Mouse (Mus musculus) neural tube, embryonic 14.5 days (tissue): ENCODE results near the gene Dok7. TPM values are rescaled to one million over a fixed set of nuclear protein-coding genes. Genes with fewer than 3 reads are reported as not detected.

Experiments used
- ATAC-seq: fragments of 200-750 bp; cut with Nextera tagmentation; 2 replicates; pipeline ENCODE4 v1.8.0; 2017; ENCODE audit warnings: low read depth, mild to moderate bottlenecking, moderate TSS enrichment, moderate library complexity
- H3K27ac ChIP-seq: fragments of 300-500 bp; sonication (generic); 2 replicates; pipeline ENCODE4 v1.5.1; 2014; ENCODE audit warnings: low read depth, mild to moderate bottlenecking, control low read depth, low read length, moderate library complexity, mixed read lengths
- H3K27me3 ChIP-seq: fragments of 300-500 bp; sonication (generic); 2 replicates; pipeline ENCODE4 v1.6.1; 2014; ENCODE audit warnings: low read length; ENCODE audit not compliant: control insufficient read depth, insufficient read depth
- H3K36me3 ChIP-seq: fragments of 300-500 bp; sonication (generic); 2 replicates; pipeline ENCODE4 v1.6.1; 2014; ENCODE audit warnings: low read length, mixed read lengths; ENCODE audit not compliant: control insufficient read depth, insufficient read depth
- H3K4me1 ChIP-seq: fragments of 300-500 bp; sonication (generic); 2 replicates; pipeline ENCODE4 v1.6.1; 2014; ENCODE audit warnings: low read length; ENCODE audit not compliant: control insufficient read depth, insufficient read depth
- H3K4me2 ChIP-seq: fragments of 300-500 bp; sonication (generic); 2 replicates; pipeline ENCODE4 v1.6.1; 2014; ENCODE audit warnings: mild to moderate bottlenecking, low read depth, low read length, control low read depth
- H3K4me3 ChIP-seq: fragments of 300-500 bp; sonication (generic); 2 replicates; pipeline ENCODE4 v1.5.1; 2014; ENCODE audit warnings: low read depth, low read length, control low read depth, mixed read lengths
- H3K9ac ChIP-seq: fragments of 300-500 bp; sonication (generic); replicated peaks from 2 replicates; pipeline ENCODE4 v1.6.1; 2014; ENCODE audit warnings: low read depth, mild to moderate bottlenecking, control low read depth, low read length, mixed read lengths
- H3K9me3 ChIP-seq: fragments of 300-500 bp; sonication (generic); 2 replicates; pipeline ENCODE4 v1.6.1; 2016; ENCODE audit warnings: low read length; ENCODE audit not compliant: control insufficient read depth
- WGBS: fragments of 180-500 bp; shearing (Covaris S2); extraction: QIAGEN DNeasy Blood & Tissue Kit; methylation state at CpG from one replicate; pipeline ENCODE4 v1.1.7; 2014; 5-methylcytosine and 5-hydroxymethylcytosine counted together
- polyA plus RNA-seq: library from polyadenylated mRNA; unstranded; fragments of >200 nt; fragmentation: Nextera tagmentation; extraction: Ambion mirVana; gene quantifications from 2 replicates; pipeline ENCODE4 v1.2.1, GENCODE M21; 2014

Dok7 gene
- polyA plus RNA-seq, 1 experiment from 2014 or later, result 5.7 TPM

DNA sequence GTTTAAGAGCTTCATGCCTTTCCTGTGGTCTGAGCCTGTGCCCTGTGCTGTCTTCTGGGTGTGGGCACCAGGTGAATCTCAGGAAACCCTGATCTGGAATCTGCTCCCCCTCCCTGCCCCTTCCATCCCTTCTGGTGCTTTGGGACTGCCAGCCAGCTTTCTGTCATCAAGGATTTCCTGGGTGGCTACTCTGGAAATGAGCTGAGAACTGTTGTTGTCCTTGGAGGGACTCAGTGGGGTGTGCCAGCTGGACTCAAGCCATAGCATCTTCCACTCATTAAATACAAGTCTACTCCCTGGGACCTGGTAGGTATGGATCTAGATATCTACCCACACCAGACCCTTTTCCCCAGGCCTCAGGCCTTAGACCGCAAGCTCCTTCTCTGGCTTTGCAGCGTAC lies 61.9 kb downstream of the Dok7 start:
- Histone ChIP-seq H3K9ac (no peak overlapping the region), H3K4me3 (no peak overlapping the region), H3K9me3 (no peaks in the 10 kb centered on the region), H3K27me3 (no peaks in the 10 kb centered on the region), H3K27ac (no peak overlapping the region), H3K36me3 (no peaks in the 10 kb centered on the region), H3K4me2 (no peak overlapping the region), H3K4me1 (no peaks in the 10 kb centered on the region)
- 92% methylated on average over 2 of the region's 2 CpGs for WGBS
- no peak for ATAC-seq

DNA sequence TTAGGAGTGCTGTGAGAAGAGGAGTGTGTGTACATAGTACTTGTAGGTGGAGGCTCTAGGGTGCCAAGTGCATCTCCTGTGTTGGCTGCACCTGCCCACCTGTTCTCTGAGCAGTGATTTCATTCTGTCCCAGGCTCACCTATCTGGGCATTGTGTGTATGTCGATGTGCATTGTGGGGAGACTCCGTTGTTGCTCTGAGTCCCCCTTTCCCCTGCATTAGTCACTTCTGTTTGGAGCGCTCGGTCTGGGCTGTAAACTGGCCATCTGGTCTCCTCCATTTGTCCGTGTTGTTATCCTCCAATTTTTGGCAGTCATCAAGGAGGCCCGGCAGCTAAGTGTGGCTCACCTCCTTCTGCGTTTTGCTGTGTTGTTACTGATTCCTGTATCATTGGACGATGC lies 63.5 kb downstream of the Dok7 start:
- Histone ChIP-seq H3K27me3 (no peaks in the 10 kb centered on the region), H3K36me3 (no peaks in the 10 kb centered on the region), H3K27ac (no peak overlapping the region), H3K9me3 (no peaks in the 10 kb centered on the region), H3K4me1 (no peaks in the 10 kb centered on the region), H3K9ac (no peak overlapping the region), H3K4me2 (no peak overlapping the region), H3K4me3 (no peak overlapping the region)
- 73% methylated on average over 8 of the region's 8 CpGs for WGBS
- no peak for ATAC-seq

- Histone ChIP-seq H3K36me3 (no peaks in the 10 kb centered on the region), H3K4me2 (no peak overlapping the region), H3K4me1 (no peaks in the 10 kb centered on the region), H3K9me3 (no peaks in the 10 kb centered on the region), H3K27ac (no peak overlapping the region), H3K27me3 (no peaks in the 10 kb centered on the region), H3K4me3 (no peak overlapping the region), H3K9ac (no peak overlapping the region)
- WGBS, result 77% methylated on average over 16 of the region's 16 CpGs
- no peak for ATAC-seq
Measured at GRCm38 (mm10) chr5:35129208-35129607, 72.6 kb downstream of the Dok7 start.

DNA sequence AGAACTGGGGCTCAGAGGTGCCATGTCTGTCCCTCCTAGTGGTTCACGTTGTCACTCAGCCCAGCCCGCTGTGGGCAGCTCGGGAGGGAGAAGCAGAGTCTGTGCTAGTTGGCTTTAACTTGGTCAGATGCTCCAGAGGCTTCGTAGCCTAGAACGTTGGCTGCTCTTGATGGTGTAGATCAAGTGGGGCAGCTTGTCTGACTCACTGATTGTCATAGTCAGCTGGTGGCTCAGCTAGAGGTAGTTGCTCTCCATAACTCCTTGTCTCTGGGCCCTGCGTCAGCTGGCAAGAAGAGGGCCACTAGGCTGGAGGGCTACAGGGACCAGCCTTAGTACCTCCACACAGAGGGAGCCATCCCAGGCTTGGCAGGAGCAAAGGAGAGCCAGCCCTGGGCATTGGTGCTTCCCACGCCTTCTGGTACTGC lies 73.2 kb downstream of the Dok7 start:
- Histone ChIP-seq H3K4me1 (no peaks in the 10 kb centered on the region), H3K4me2 (no peak overlapping the region), H3K36me3 (no peaks in the 10 kb centered on the region), H3K27ac (no peak overlapping the region), H3K4me3 (no peak overlapping the region), H3K9me3 (no peaks in the 10 kb centered on the region), H3K27me3 (no peaks in the 10 kb centered on the region), H3K9ac (no peak overlapping the region)
- WGBS, result 90% methylated on average over 7 of the region's 7 CpGs
- no peak for ATAC-seq

DNA sequence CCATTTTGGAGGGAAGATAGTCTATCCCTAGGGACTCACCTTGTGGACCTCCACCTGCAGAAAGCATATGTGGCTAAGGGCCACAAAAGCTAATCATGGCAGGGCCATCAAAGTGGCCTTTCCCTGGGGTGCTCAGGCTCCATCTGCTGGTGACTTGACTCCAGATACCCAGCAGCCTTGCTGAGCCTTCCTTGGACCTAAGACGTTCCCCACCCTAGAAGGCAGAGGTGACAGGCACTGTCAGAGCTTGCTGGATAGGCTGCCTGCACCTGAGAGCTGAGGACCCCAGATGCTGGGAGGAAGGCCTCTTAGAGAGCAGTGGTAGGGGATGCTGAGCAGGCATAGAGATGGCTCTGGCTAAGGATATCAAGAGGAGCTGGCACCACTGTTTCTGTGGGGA lies 74.7 kb downstream of the Dok7 start:
- WGBS, result 20% methylated on average over 1 of the region's 1 CpGs
- H3K27ac ChIP-seq, result no peak overlapping the region
- no peaks in the 10 kb centered on the region for H3K36me3 ChIP-seq
- no peaks in the 10 kb centered on the region for H3K9me3 ChIP-seq
- H3K4me3 ChIP-seq, result no peak overlapping the region
- no peak overlapping the region for H3K4me2 ChIP-seq
- H3K9ac ChIP-seq, result no peak overlapping the region
- no peaks in the 10 kb centered on the region for H3K27me3 ChIP-seq
- no peak for ATAC-seq
- H3K4me1 ChIP-seq, result no peaks in the 10 kb centered on the region

- Histone ChIP-seq H3K9ac (no peak overlapping the region), H3K4me2 (no peak overlapping the region), H3K4me3 (no peak overlapping the region), H3K36me3 (no peaks in the 10 kb centered on the region), H3K9me3 (no peaks in the 10 kb centered on the region), H3K27ac (no peak overlapping the region), H3K4me1 (no peaks in the 10 kb centered on the region), H3K27me3 (no peaks in the 10 kb centered on the region)
- ATAC-seq, result peak; percentile 52; the same call in 1 of the 2 replicates
- WGBS, result 7% methylated on average over 7 of the region's 7 CpGs
Measured at GRCm38 (mm10) chr5:35131773-35132172, 75.2 kb downstream of the Dok7 start.

GRCm38 (mm10) chr5:35132278-35132980 lies 75.9 kb downstream of the Dok7 start:
- no peak overlapping the region for H3K27ac ChIP-seq
- H3K9me3 ChIP-seq, result no peaks in the 10 kb centered on the region
- H3K4me2 ChIP-seq, result no peak overlapping the region
- WGBS, result 92% methylated on average over 9 of the region's 9 CpGs
- no peaks in the 10 kb centered on the region for H3K4me1 ChIP-seq
- H3K27me3 ChIP-seq, result no peaks in the 10 kb centered on the region
- H3K4me3 ChIP-seq, result no peak overlapping the region
- no peak for ATAC-seq
- no peaks in the 10 kb centered on the region for H3K36me3 ChIP-seq
- no peak overlapping the region for H3K9ac ChIP-seq

GRCm38 (mm10) chr5:35133468-35133867 lies 76.9 kb downstream of the Dok7 start:
- H3K36me3 ChIP-seq, result no peaks in the 10 kb centered on the region
- H3K9me3 ChIP-seq, result no peaks in the 10 kb centered on the region
- no peak overlapping the region for H3K4me2 ChIP-seq
- H3K9ac ChIP-seq, result no peak overlapping the region
- no peaks in the 10 kb centered on the region for H3K4me1 ChIP-seq
- ATAC-seq, result no peak
- no peaks in the 10 kb centered on the region for H3K27me3 ChIP-seq
- no peak overlapping the region for H3K4me3 ChIP-seq
- 83% methylated on average over 4 of the region's 4 CpGs for WGBS
- no peak overlapping the region for H3K27ac ChIP-seq

GRCm38 (mm10) chr5:35134286-35134685 lies 77.7 kb downstream of the Dok7 start:
- WGBS, result 67% methylated on average over 3 of the region's 3 CpGs
- Histone ChIP-seq H3K4me3 (no peak overlapping the region), H3K9ac (no peak overlapping the region), H3K4me1 (no peaks in the 10 kb centered on the region), H3K9me3 (no peaks in the 10 kb centered on the region), H3K36me3 (no peaks in the 10 kb centered on the region), H3K27ac (no peak overlapping the region), H3K4me2 (no peak overlapping the region), H3K27me3 (no peaks in the 10 kb centered on the region)
- no peak for ATAC-seq
